Mouse (Mus musculus) liver, postnatal 0 days (tissue): Measurements from ENCODE around the gene C77080.

Source experiments
- CTCF ChIP-seq: sonication (generic); IDR thresholded peaks from 2 replicates; pipeline ENCODE4 v1.5.1; 2016; ENCODE audit warnings: antibody characterized with exemption, low read depth
- EP300 ChIP-seq: IDR thresholded peaks from 2 replicates; pipeline ENCODE4 v1.6.1; 2016; ENCODE audit warnings: antibody characterized with exemption, low read depth, mild to moderate bottlenecking

DNA sequence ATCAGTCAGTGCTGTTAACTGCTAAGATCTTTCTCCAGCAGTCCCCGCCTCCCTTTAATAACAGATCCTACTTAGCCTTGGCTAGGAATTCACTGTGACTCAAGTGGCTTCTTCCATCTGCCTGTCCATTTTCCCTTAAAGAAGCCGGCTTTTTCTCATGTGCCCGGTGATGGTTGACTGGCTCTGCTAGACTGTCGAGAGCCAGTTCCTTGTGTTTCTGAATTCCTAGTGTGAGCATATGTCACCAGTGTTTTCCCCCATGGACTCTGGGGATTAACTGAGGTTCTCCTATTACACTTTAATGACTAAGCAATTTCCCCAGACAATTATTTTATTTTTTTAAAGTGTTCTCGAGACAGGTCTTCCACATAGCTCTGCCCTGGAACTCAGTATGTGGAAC, 42.2 kb upstream of the C77080 start:
- no peak for TF ChIP-seq CTCF
- no peak for TF ChIP-seq EP300
